Mouse (Mus musculus) NIH3T3 (cell line): ENCODE data around the gene Amhr2.
A peak's percentile ranks its signal among the peaks of the same experiment; 100 is the strongest.

Experiments used
- DNase-seq: peaks from one replicate; pipeline ENCODE4 v3.0.0-alpha.2; 2012; ENCODE audit warnings: low read depth

The Amhr2 gene

GRCm38 (mm10) chr15:102470605-102471294 is 25.6 kb downstream of the Amhr2 start:
- peak; percentile 90 for DNase-seq

GRCm38 (mm10) chr15:102471295-102471645 is 26.1 kb downstream of the Amhr2 start:
- DNase-seq: no peak

- DNase-seq: no peak
These were observed 26.6 kb downstream of the Amhr2 start for GRCm38 (mm10) chr15:102471727-102472126.

- no peak for DNase-seq
These were observed 28.1 kb downstream of the Amhr2 start for GRCm38 (mm10) chr15:102473246-102473645.

GRCm38 (mm10) chr15:102474520-102474919 is 29.4 kb downstream of the Amhr2 start:
- DNase-seq: no peak

GRCm38 (mm10) chr15:102483136-102483535 is 38.0 kb downstream of the Amhr2 start:
- DNase-seq: no peak

GRCm38 (mm10) chr15:102485853-102486252 is 40.7 kb downstream of the Amhr2 start:
- DNase-seq: no peak

GRCm38 (mm10) chr15:102487664-102488063 is 42.5 kb downstream of the Amhr2 start:
- no peak for DNase-seq

- DNase-seq: no peak
These were observed 53.2 kb downstream of the Amhr2 start for GRCm38 (mm10) chr15:102498322-102498721.

GRCm38 (mm10) chr15:102499370-102499769 is 54.2 kb downstream of the Amhr2 start:
- DNase-seq: no peak

- DNase-seq: no peak
These were observed 54.7 kb downstream of the Amhr2 start for GRCm38 (mm10) chr15:102499851-102500250.

GRCm38 (mm10) chr15:102500479-102500878 is 55.3 kb downstream of the Amhr2 start:
- DNase-seq: no peak

- no peak for DNase-seq
These were observed 56.1 kb downstream of the Amhr2 start for GRCm38 (mm10) chr15:102501084-102501814.

- DNase-seq: no peak
These were observed 57.2 kb downstream of the Amhr2 start for GRCm38 (mm10) chr15:102502254-102502840.

- no peak for DNase-seq
These were observed 58.3 kb downstream of the Amhr2 start, which contains the start of gene Gm10337 for GRCm38 (mm10) chr15:102503447-102503846. TSS of gene Gm10337 (plus strand) at chr15:102503722.
